Mouse (Mus musculus): ENCODE measurements at regions not wholly inside any gene's neighbourhood (a gene's known extent, or its start where the extent isn't known, plus 50 kb on each side); places are given as distances from the start of the nearest gene placed in this dataset.

DNA sequence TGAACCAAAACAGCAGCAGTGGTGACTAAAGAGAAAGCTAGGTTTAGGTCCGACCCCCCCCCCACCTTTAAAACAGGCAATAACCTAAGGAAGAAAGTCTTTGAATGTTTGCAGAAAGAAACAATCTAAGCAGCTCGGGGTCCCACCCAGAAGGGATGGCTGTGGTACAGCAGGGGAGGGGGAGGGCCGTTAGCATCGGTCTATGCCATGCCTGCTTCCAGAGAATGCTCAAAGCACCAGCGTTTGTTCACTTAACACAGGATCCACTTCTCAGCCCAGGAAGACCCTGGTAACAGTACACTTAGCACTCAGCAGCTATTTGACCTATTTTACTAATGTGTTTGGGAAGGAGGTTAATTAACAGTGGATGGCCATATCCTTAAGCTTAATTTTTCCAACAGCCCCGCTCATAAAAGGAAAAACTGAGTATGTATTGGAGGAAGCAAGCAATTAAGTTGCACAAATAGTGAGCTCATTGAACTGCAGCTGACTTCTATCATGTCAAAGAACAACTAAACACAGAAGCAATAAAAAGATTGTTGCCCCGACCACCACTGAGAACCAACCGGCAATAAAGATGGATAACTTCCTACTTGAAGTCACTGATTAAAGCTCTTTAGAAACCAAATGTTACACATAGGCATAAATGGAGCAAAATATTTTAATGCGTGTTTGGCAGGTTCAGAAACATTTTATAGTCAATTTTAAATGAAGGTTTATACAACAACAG, 176.4 kb upstream of the Bmp4 start:
- Histone ChIP-seq H3K4me3 (replicated peaks) (no peak overlapping the region), H3K36me3 (replicated peaks) (no peaks in the 10 kb centered on the region), H3K9ac (no peak overlapping the region), H3K9me3 (replicated peaks) (no peaks in the 10 kb centered on the region), H3K27me3 (0 out of 2 replicates have a peak, but pooled peaks cover 3% of the 10 kb centered on the region), H3K27ac (replicated peaks) (no peak overlapping the region), H3K4me1 (replicated peaks) (peaks cover 24% of the 10 kb centered on the region), H3K4me2 (no peak overlapping the region)
- WGBS (ENCODE audit: insufficient replicate concordance): 43% methylated on average over 9 of the region's 9 CpGs
- no peak for ATAC-seq (ENCODE audit: insufficient read depth)

DNA sequence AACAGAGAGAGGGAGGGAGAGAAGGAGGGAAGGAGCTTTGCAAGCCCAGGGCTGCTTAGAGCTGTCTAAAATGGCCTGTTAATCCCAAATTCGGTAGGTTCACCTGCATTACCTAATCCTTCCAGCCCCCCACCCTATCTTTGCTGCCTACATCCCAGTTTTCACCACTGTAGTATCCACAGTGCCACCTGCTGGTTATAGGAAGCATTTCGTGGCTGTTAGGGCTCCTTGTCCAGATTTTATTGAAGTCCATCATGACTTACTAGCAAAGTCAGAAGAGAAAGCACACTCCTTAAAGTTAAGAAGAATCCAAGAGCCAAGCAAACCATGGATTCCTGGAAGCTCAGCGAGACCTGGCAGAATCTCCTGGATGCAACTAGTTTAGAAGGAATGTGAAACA, 174.5 kb upstream of the Bmp4 start:
- Histone ChIP-seq H3K9me3 (replicated peaks) (no peaks in the 10 kb centered on the region), H3K27me3 (0 out of 2 replicates have a peak, but pooled peaks cover 3% of the 10 kb centered on the region), H3K4me2 (no peak overlapping the region), H3K36me3 (replicated peaks) (no peaks in the 10 kb centered on the region), H3K9ac (no peak overlapping the region), H3K27ac (replicated peaks) (no peak overlapping the region; the same call in 1 of the 2 replicates), H3K4me1 (replicated peaks) (peaks cover 22% of the 10 kb centered on the region), H3K4me3 (replicated peaks) (no peak overlapping the region)
- WGBS (ENCODE audit: insufficient replicate concordance): 11% methylated on average over 3 of the region's 3 CpGs
- ATAC-seq (ENCODE audit: insufficient read depth): no peak

DNA sequence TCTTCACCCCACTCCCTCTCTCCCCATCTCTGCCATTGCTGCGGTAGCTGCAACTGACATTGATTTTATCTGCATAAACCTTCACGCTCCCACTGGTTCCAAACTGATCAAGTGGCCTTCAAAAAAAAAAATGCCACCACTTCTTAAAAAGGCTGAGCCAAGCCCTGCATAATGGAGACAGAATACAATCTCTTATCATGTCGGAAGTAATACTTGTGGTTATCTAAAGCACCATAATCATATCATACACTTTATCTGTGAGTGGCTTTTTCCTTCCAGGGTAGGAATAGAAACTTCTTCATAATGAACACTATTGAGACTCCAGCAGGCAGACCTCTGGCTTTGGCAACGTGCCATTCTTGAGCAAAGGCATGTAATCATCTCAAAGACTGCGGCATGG, 171.5 kb upstream of the Bmp4 start:
- 35% methylated on average over 5 of the region's 5 CpGs for WGBS (ENCODE audit: insufficient replicate concordance)
- Histone ChIP-seq H3K4me2 (no peak overlapping the region), H3K4me1 (replicated peaks) (peaks cover 19% of the 10 kb centered on the region)

DNA sequence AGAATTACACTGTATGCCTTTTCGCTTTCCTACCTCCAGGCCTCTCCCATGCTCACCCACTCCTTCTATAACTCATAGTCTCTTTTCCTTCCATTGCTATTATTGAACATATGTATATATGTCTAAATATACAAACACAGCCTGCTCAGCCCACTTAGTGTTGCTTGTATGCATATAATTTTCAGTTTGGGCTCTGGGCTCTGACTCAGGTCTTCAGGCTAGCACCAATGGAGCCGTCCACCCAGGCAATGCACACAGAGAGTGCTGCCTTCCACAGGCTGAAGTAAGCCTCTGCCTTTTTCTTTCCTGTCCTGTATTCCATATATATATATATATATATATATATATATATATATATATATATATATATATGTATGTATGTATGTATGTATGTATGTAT, 162.8 kb upstream of the Bmp4 start:
- H3K4me3 ChIP-seq (replicated peaks): no peak overlapping the region
- ATAC-seq (ENCODE audit: insufficient read depth): no peak
- no peaks in the 10 kb centered on the region for H3K9me3 ChIP-seq (replicated peaks)
- H3K36me3 ChIP-seq (replicated peaks): no peaks in the 10 kb centered on the region
- H3K4me2 ChIP-seq: no peak overlapping the region
- H3K9ac ChIP-seq: no peak overlapping the region
- 78% methylated on average over 2 of the region's 2 CpGs for WGBS (ENCODE audit: insufficient replicate concordance)
- no peaks in the 10 kb centered on the region for H3K4me1 ChIP-seq (replicated peaks)
- no peak overlapping the region for H3K27ac ChIP-seq (replicated peaks)
- H3K27me3 ChIP-seq: no peaks in the 10 kb centered on the region

More for the DNA sequence above, 171.5 kb upstream of the Bmp4 start:
- no peak for ATAC-seq (ENCODE audit: insufficient read depth)
- Histone ChIP-seq H3K9ac (no peak overlapping the region), H3K27me3 (0 out of 2 replicates have a peak, but pooled peaks cover 9% of the 10 kb centered on the region), H3K27ac (replicated peaks) (no peak overlapping the region), H3K36me3 (replicated peaks) (no peaks in the 10 kb centered on the region), H3K4me3 (replicated peaks) (no peak overlapping the region), H3K9me3 (replicated peaks) (no peaks in the 10 kb centered on the region)

DNA sequence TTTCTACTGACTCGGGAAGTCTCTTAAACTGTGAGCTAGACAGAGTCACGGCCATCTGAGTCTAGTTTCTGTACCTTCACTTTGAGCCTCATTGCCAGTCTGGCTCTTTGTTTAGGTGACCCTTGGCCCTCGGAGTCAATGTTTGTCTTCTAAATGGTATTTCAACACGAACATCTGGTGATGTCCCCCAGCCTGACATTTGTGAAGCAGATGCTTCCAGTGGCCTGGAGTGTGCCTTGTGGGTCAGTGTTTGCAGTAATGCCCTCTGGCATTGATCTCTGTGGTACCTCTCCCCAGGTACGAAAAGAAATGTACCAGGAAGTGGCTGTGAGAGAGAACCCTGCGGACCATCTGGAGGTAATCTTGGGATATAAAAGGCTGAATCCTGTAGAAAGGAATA, 155.7 kb upstream of the Bmp4 start:
- no peaks in the 10 kb centered on the region for H3K9me3 ChIP-seq (replicated peaks)
- H3K9ac ChIP-seq: no peak overlapping the region
- H3K27ac ChIP-seq (replicated peaks): no peak overlapping the region
- H3K27me3 ChIP-seq: no peaks in the 10 kb centered on the region
- H3K4me2 ChIP-seq: no peak overlapping the region
- H3K4me1 ChIP-seq (replicated peaks): peaks cover 7% of the 10 kb centered on the region; the same call in 1 of the 2 replicates
- WGBS (ENCODE audit: insufficient replicate concordance): 61% methylated on average over 6 of the region's 6 CpGs
- peak; percentile 49 for ATAC-seq (ENCODE audit: insufficient read depth)
- no peaks in the 10 kb centered on the region for H3K36me3 ChIP-seq (replicated peaks)
- H3K4me3 ChIP-seq (replicated peaks): no peak overlapping the region

DNA sequence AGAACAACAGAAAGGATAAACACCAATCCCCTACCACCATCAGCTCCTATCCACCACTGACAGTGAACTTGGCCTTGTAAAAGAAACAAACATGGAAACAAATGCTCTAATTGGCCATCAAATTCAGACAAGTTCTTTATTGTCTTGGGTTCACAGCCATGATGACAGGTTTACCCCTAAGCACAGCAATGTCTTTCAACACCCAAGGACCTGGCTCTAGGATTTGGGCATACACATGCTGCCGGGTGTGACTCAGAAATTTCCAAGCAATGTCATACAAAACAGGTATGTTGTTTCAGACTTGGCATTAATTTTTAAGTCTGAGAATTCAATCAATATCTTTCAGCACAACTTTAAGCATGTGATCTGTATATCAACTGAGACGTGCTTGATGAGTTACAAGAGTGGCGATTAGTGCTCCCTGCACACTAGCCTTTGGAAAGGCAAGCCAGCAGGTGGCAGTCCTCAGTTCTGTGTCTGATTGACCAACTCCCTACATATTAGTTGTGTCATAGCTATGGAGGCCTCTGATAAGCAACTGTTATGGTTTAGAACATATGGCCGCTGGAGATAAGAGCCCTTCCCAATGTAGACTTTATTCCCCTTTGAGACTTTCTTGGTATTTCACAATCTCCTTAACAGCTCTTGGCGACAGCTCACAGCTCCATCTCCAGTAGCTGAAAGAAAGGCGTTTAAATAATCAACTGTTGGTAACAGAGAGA, 149.2 kb upstream of the Bmp4 start:
- peak; percentile 84 for ATAC-seq (ENCODE audit: insufficient read depth)
- Histone ChIP-seq H3K9ac (no peak overlapping the region), H3K9me3 (replicated peaks) (no peaks in the 10 kb centered on the region), H3K4me3 (replicated peaks) (no peak overlapping the region), H3K4me1 (replicated peaks) (peaks cover 55% of the 10 kb centered on the region), H3K27me3 (no peaks in the 10 kb centered on the region), H3K4me2 (peak overlapping the region; percentile 25; the same call in 1 of the 2 replicates), H3K27ac (replicated peaks) (peak overlapping the region; percentile 86), H3K36me3 (replicated peaks) (no peaks in the 10 kb centered on the region)
- 33% methylated on average over 6 of the region's 6 CpGs for WGBS (ENCODE audit: insufficient replicate concordance)

DNA sequence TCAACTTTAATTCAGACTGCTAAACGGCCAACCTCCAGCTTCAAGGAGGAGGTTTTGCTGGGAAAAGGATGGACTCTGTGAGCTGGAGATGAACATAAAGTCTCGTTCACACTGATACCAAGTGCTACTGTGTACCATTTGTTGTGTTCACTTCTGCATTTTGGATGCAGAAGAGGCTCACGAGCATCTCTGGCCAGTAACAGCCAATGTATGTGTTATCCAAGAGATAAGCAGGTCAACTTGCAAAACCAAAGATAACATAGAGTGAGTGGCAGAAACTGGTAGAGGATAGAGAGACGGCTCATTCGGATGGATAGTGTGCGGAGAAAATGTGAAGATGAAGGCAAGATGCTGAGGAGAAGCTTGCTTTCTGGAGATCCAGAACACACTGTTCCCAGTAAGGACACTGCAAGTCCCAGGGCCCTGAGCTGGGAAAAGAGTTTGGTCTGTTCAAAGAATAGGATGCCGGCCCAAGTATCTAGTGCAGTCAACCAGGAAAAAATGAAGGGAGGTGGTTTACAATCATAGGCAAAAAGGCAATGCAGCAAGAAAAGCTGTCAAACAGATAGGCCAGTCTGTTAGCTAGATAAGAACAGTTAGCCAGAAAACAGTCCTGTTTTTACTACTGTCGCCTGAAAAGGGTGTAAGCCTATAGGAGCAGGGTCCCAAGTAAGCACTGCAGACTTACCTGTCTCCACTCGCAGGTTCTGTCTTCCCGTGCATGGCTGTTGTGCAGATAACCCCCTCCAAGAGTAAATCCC, 145.7 kb upstream of the Bmp4 start:
- Histone ChIP-seq H3K9me3 (replicated peaks) (no peaks in the 10 kb centered on the region), H3K4me1 (replicated peaks) (peaks cover 67% of the 10 kb centered on the region), H3K4me2 (peak overlapping the region; percentile 65), H3K36me3 (replicated peaks) (no peaks in the 10 kb centered on the region), H3K27me3 (no peaks in the 10 kb centered on the region), H3K27ac (replicated peaks) (peak overlapping the region; percentile 95), H3K4me3 (replicated peaks) (peak overlapping the region; percentile 26), H3K9ac (peak overlapping the region; percentile 9; the same call in 1 of the 2 replicates)
- 19% methylated on average over 10 of the region's 10 CpGs for WGBS (ENCODE audit: insufficient replicate concordance)
- ATAC-seq (ENCODE audit: insufficient read depth): peak; percentile 72

DNA sequence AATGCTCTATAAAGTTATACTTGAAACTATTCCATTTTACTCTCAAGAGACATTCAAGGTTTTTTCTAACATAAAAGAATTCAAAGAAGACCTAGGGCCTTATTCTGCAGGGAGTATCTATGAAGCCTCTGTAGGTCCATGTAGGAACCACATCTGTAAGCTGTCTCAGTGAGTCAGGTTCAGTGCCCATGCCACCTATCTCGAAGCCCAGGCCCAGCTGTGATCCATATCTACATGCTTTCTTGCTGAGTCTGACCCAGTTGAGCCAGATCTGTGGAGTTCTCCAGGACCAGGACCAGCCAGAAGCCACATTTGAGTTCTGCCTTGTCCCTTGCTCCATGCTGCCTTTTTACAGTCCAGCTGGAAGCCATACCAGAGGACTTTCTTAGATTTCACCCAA, 142.2 kb upstream of the Bmp4 start:
- 0 out of 2 replicates have a peak overlapping the region, but pooled peaks have one; percentile 10 for H3K4me2 ChIP-seq
- ATAC-seq (ENCODE audit: insufficient read depth): 0 out of 2 replicates have a peak, but pooled peaks have one; percentile 17
- WGBS (ENCODE audit: insufficient replicate concordance): 49% methylated on average over 1 of the region's 1 CpGs
- no peaks in the 10 kb centered on the region for H3K9me3 ChIP-seq (replicated peaks)
- no peak overlapping the region for H3K9ac ChIP-seq
- H3K27me3 ChIP-seq: no peaks in the 10 kb centered on the region
- no peaks in the 10 kb centered on the region for H3K36me3 ChIP-seq (replicated peaks)
- no peak overlapping the region for H3K4me3 ChIP-seq (replicated peaks)
- H3K4me1 ChIP-seq (replicated peaks): peaks cover 55% of the 10 kb centered on the region
- H3K27ac ChIP-seq (replicated peaks): peak overlapping the region; percentile 61

DNA sequence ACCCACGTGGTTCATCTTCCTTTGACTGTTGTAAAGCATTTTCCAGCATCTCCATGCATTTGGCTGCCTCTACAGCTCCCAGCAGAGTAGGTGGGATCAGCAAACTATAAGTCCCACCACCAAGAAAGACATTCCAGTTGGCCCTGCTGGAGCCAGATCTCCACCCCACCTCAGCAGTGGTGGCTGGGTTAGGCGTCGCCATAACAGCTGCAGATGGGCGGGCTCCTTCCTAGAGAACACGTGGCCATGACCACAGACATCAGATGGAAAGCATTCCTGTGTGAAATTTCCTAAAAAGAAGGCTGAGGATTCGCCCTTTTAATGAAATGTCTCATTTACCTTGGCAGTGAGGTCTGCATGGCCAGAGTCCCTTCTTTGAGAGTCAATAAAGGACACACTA, 140.0 kb upstream of the Bmp4 start:
- Histone ChIP-seq H3K4me1 (replicated peaks) (peaks cover 35% of the 10 kb centered on the region), H3K9ac (no peak overlapping the region), H3K27me3 (no peaks in the 10 kb centered on the region), H3K9me3 (replicated peaks) (no peaks in the 10 kb centered on the region), H3K4me2 (no peak overlapping the region), H3K4me3 (replicated peaks) (no peak overlapping the region), H3K27ac (replicated peaks) (no peak overlapping the region), H3K36me3 (replicated peaks) (no peaks in the 10 kb centered on the region)
- ATAC-seq (ENCODE audit: insufficient read depth): peak; percentile 64
- WGBS (ENCODE audit: insufficient replicate concordance): 55% methylated on average over 6 of the region's 6 CpGs

DNA sequence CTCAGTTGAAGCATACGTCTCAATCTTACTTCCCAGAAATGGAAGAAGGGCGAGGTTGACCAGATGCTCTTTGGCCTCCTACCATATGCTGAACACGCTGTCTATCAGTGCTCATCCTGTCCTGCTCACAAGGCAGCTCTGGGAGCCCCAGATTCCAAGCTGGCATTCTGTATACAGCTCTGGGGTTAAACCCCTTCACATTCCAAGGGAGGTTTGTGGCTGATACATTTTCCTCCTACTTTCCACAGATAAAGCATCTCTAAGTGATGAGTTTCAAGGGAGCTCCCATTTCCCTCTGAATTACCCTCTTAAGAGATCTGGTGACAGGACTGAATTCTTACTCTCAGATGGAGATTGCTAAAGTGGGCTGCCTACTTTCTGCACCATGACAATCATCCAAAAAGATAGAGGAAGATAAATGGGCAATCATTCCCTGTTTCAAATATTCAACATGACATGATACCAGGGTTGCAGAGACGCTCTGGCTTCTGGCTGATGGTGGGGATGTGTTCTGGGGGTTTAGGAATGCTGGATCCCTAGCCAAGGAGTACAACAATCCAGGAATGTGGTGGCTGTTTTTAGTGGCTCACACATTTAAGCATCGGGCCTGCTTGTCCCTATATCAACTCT, 138.7 kb upstream of the Bmp4 start:
- Histone ChIP-seq H3K4me1 (replicated peaks) (peaks cover 24% of the 10 kb centered on the region), H3K27me3 (no peaks in the 10 kb centered on the region), H3K9ac (no peak overlapping the region), H3K4me3 (replicated peaks) (no peak overlapping the region), H3K27ac (replicated peaks) (no peak overlapping the region), H3K36me3 (replicated peaks) (no peaks in the 10 kb centered on the region), H3K4me2 (no peak overlapping the region), H3K9me3 (replicated peaks) (no peaks in the 10 kb centered on the region)
- ATAC-seq (ENCODE audit: insufficient read depth): no peak
- 74% methylated on average over 5 of the region's 5 CpGs for WGBS (ENCODE audit: insufficient replicate concordance)

All from liver, embryonic 15.5 days (tissue).